Mouse (Mus musculus): Measurements from ENCODE around the gene Gm2115.

DNA sequence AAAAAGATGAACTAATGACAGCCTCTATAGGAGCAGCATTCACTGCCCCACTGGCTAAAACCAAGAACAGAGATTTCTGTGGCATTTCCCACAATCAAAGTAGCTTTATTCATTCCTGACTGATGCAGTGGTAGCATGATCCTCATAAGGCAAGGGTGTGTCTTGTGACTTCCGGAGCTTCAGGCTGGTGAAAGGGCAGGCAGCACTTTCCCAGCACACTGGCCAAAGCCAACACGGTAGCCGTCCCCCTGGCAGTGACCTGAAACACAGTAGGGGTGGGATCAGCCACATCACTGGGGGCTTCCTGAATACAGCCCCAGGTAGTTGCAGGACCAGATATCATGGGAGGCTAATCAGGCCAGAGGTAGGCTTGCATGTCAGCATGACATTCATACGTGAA is 56.3 kb downstream of the Gm2115 start:
- TF ChIP-seq CTCF (IDR thresholded peaks at IDR 0.05) (no peak), POLR2A (IDR thresholded peaks at IDR 0.05; ENCODE audit: insufficient read depth, low read depth, low read length) (no peak)
